Mouse (Mus musculus): ENCODE results near the gene Creb3.

DNA sequence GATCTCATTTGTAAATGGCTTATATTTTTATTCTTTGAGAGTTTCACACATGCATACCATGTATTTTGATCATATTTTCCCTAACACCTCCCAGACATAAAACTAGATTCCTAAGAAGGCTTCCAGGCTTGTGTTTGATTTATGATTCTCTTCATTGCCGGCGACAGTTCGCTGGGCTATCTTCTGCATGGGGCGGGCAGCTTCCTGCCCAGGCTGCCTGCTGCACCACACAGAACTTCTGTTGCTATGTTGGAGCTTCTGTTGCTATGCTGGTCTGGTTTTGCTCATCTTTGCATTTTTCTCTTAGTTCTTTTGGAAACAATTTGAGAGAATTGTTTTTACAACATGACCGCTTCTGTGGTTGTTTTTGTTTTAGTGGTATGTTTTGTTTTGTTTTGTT lies 29.4 kb downstream of the Creb3 start:
- no peak for TF ChIP-seq CTCF (IDR thresholded peaks at IDR 0.05; ENCODE audit: low read depth, low read length)
- no peak for TF ChIP-seq EP300 (IDR thresholded peaks at IDR 0.05; ENCODE audit: insufficient read depth, low read depth, low read length)
- no peak for TF ChIP-seq POLR2A (IDR thresholded peaks at IDR 0.05; ENCODE audit: insufficient read depth, low read length)

Measured in ES-Bruce4 (cell line).